Mouse (Mus musculus) ovary, postnatal 36 days (tissue): ENCODE data around the gene Psmd6.

ENCODE experiments used
- DNase-seq: peaks from one replicate; pipeline ENCODE4 v3.0.0; 2022; ENCODE audit warnings: low spot score, mixed read lengths

Gene Psmd6

GRCm38 (mm10) chr14:14120230-14121096, at the start of gene Psmd6:
TSS of gene Psmd6 (minus strand) at chr14:14120984.
- DNase-seq, result peak; percentile 88

GRCm38 (mm10) chr14:14110710-14111109, 10.1 kb downstream of the Psmd6 start:
- DNase-seq, result no peak

GRCm38 (mm10) chr14:14104930-14105318, 15.9 kb downstream of the Psmd6 start:
- no peak for DNase-seq

GRCm38 (mm10) chr14:14104213-14104929, 16.4 kb downstream of the Psmd6 start:
- DNase-seq, result no peak

DNA sequence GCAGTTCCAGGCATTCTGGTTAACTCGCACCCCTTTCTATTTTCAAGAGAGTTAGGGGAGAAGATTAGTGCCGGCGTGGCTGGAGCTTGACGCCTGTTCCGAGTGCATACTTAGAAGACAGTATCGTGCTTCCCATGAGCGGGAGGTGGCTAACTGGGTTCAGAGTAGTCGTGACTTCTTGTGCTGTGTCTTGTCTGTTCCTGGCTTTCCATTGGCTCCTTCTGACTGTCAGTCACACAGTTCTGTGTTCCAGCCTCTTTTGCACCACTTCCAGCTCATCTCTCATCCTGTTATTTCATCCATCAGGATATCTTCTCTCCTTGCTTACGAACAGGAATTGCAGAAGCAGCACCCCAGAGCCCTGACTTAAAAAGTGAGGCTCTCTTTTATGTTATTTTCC, 19.5 kb downstream of the Psmd6 start:
- DNase-seq, result no peak

DNA sequence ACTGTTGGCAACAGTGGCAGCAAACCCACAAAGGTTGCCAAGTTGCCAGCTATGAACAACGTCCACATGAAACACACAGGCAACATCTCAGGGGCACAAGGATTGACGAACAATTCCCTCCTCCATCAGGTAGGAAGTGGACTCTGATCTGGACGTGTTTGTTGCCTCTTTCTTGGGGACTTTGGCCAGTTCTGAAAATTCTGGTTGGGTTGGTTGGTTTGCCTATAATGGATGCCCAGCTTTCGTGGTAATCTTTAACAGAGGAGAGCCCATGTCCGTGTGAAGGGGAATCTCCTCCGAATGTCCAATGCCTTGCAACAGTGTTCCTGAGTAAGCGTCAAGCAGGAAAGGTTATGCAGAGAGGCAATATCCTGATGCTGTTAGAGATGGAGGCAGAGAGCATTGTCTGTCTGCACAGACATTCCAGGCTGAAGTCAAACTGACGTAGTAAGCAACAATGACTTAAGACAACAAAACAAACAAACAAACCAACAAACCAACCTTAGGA, 20.0 kb downstream of the Psmd6 start:
- no peak for DNase-seq

GRCm38 (mm10) chr14:14098330-14098980, 22.3 kb downstream of the Psmd6 start:
- peak; percentile 77 for DNase-seq

DNA sequence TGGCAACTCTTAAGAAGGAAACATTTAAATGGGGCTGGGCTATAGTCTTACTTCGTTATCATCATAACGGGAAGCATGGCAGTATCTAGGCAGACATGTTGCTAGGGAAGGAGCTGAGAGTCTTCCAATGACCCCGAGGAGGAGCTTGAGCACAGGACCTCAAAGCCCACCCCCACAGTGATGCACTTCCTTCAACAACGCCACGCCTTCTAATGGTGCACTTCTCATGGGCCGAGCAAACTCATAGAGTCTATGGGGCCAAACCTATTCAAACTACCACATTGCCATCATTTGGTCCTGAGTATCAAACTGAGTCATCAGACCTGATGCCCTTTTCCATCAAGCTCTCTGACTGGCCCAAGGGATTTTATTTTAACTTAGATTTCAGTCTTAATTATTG, 30.2 kb downstream of the Psmd6 start:
- DNase-seq, result no peak

- no peak for DNase-seq
These were observed 32.6 kb downstream of the Psmd6 start for GRCm38 (mm10) chr14:14088016-14088791.

- no peak for DNase-seq
These were observed 33.4 kb downstream of the Psmd6 start for GRCm38 (mm10) chr14:14087348-14087747.

DNA sequence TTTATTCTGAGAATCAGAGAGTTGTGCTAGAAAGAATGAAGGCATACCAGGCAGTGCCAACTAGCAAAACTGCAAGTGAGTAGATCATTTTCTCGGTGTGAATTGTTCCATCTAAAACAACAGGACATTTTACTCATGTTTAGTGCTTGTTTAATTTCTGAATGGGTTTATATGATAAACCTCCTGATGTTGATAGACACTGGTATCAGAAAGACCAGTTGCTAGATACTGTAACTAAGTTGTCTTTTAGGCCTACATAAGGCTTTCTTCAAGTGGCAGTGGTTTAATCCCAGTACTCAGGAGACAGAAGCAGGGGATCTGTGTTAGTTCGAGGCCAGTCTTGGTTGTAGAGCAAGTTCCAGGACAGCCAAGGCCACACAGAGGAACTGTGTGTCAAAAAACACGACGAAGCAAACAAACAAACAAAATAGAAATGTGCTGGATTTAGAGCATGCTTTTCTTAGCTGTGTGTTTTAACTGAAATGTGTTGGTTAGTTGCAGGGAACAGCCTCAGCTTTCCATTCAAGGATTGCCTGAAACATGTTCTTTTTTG, 34.0 kb downstream of the Psmd6 start:
- no peak for DNase-seq

DNA sequence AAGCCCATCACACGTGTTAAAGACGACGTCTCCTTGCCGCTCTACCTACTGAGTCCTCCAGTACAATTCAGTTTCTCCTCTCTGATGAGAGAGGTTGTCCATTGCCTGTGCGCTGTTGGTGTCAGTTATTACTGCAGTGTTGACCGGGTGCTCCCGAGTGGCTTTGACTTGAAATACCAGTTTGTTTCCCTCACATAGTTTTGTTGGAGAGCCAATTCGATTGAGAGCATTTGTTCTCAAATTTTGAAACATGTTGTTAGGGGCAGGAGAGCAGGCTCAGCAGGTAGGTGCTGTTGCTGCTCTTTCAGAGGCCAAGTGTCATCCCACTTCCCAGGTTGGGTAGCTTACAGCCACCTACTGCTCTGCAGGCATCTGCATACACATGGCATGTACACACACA, 37.0 kb downstream of the Psmd6 start:
- no peak for DNase-seq

- no peak for DNase-seq
These were observed 40.1 kb downstream of the Psmd6 start for GRCm38 (mm10) chr14:14080604-14081194.

GRCm38 (mm10) chr14:14071456-14071855, 49.3 kb downstream of the Psmd6 start:
- no peak for DNase-seq

- no peak for DNase-seq
These were observed 50.1 kb downstream of the Psmd6 start for GRCm38 (mm10) chr14:14070541-14071315.

- DNase-seq, result no peak
These were observed 52.2 kb downstream of the Psmd6 start for GRCm38 (mm10) chr14:14068553-14068952.

DNA sequence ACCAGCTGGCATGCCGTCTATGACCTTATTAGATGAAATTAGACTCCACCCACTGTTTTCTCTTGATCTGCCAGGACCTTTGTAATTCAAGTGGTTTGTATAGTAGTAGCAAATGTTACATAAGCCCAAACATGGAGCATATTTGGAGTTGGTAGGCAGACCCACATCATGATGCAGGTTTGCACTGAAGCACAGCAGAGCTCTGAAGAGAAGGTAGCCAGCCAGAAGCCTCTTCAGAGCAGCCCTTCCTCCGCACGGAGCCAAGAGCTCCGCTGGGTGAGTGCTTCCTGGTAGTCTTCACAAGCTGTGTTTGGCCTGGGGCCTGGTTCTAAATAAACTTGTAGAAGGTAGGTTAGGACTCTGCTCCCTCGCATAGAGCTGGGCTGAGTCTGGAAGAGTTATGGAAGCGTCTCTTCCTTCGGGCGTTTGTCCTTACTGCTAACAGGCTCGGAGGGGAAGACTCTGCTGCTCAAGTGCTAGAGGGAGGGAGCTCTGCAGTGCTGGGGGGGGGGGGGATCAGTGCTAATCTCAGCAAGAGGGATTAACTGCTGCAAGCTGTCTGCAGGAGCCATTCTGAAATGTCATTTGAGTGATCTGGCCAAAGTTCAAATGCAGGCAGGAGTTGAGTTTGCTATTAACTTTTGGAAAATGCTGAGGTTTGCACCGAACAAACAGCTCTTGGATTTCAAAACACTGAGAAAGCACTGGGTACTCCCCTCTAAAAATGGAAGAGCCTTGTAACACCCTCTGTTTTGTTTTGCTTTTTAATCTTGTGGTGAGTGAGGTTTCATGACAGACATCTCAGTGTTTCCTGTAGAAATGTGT, 52.9 kb downstream of the Psmd6 start:
- DNase-seq, result peak; percentile 17

DNA sequence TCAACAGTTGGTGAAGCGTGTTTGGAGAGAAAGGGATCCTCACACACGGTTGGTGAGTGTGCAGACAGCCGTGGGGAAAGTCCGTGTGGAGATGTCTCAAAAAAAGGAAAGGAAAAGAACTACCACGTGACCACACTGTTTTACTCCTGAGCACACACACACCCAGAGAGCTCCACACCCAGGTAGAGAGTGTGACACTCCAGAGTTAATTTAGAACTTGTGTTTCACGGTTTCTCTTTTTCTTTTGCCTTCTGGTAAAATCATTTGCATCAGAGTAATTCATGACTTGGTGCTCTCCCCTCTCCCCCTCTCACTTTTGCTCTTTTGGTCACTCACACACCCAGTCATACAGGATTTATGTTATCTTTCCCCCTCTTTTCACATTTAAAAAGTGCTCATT, 54.5 kb downstream of the Psmd6 start:
- DNase-seq, result no peak

DNA sequence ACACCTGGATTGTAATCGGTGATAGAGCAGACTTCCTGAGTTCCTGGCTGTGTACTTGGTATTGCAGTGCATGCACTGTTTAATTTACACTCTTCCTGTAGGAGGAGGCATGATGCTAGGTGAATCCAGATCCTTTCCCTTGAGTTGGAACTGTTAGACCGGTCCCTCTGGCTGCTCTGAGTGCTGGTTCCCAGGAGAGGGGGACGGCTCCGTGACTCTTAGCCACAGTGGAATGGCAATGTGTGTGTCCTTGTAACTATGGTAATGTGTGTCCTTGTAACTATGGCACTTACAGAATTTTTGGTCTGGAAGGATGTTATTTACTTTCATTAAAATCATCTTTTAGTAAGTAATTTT, 55.7 kb downstream of the Psmd6 start:
- no peak for DNase-seq
